Comparison of ENCODE assay signal across 38 mouse cellular contexts in genomic region chr10:28619415-28619814, GRCm38 (mm10). TPM values are rescaled to one million over a fixed set of nuclear protein-coding genes. Genes with fewer than 3 reads are reported as not detected.
DNase-seq lines count a peak whose midpoint lies in the region; ATAC-seq lines count a peak whose summit lies in the region.
"Had no signal": no experiment of that assay in that cellular context is flagged by ENCODE, and none has a peak within 500 bp of the region (broad histone marks: within the 10 kb centered on the region; RNA-seq: fewer than 3 reads in every experiment).

No protein-coding gene starts in this region.

- no peak overlapping the region for H3K4me2 ChIP-seq in liver, embryonic 12.5 days
- H3K4me2 ChIP-seq: embryonic facial prominence, embryonic 12.5 days; forebrain, embryonic 15.5 days; heart, embryonic 13.5 days; intestine, embryonic 15.5 days; liver, embryonic 15.5 days; lung, embryonic 15.5 days; midbrain, embryonic 11.5 days had no signal

- DNase-seq in left cerebral cortex, postnatal 4 days = peak; percentile 11
- no peak for DNase-seq in left cerebral cortex, adult 18-20 months (ENCODE audit: low spot score in 2 of 2)
- peak; percentile 46 to 76 for DNase-seq in thymus, adult 18-20 months
- peak; percentile 61 for DNase-seq in thymus, postnatal 25 days
- DNase-seq in ovary, postnatal 10 days (ENCODE audit: low spot score) = no peak
- no peak for DNase-seq in gastrocnemius, adult 8-10 months (ENCODE audit: low spot score in 2 of 2)
- DNase-seq: adrenal gland, postnatal 10 days; cerebellum, adult 11 months; cerebellum, adult 9-10 months; embryo, embryonic 11 days; heart, adult 2 months; heart, postnatal 14 days; kidney, adult 2 months; kidney, postnatal 4 days; liver; retina, postnatal 1 day; right cerebral cortex, postnatal 14 days had no signal

- no peak for ATAC-seq in liver, embryonic 12.5 days
- ATAC-seq: forebrain, embryonic 15.5 days; hindbrain, embryonic 16.5 days; intestine, embryonic 15.5 days had no signal

- no peak overlapping the region for H3K4me3 ChIP-seq in liver, embryonic 12.5 days
- H3K4me3 ChIP-seq: embryonic facial prominence, embryonic 12.5 days; forebrain, embryonic 15.5 days; heart, adult 2 months; heart, embryonic 13.5 days; hindbrain, embryonic 10.5 days; intestine, embryonic 15.5 days; liver, embryonic 15.5 days; lung, embryonic 15.5 days had no signal

- intact Hi-C loops in left cerebral cortex, postnatal 4 days (cut with DNase I) = no loop called here

- H3K4me1 ChIP-seq in liver, embryonic 12.5 days = no peaks in the 10 kb centered on the region
- H3K4me1 ChIP-seq: embryonic facial prominence, embryonic 12.5 days; forebrain, embryonic 15.5 days; heart, embryonic 13.5 days; hindbrain, embryonic 10.5 days; intestine, embryonic 15.5 days; liver, embryonic 15.5 days; lung, embryonic 15.5 days had no signal

- no peak overlapping the region for H3K9ac ChIP-seq in liver, embryonic 12.5 days
- H3K9ac ChIP-seq: embryonic facial prominence, embryonic 12.5 days; forebrain, embryonic 15.5 days; heart, embryonic 13.5 days; intestine, embryonic 15.5 days; liver, embryonic 15.5 days; lung, embryonic 15.5 days had no signal

- no peaks in the 10 kb centered on the region for H3K36me3 ChIP-seq in liver, embryonic 12.5 days
- H3K36me3 ChIP-seq: embryonic facial prominence, embryonic 12.5 days; forebrain, embryonic 15.5 days; G1E; heart, embryonic 13.5 days; hindbrain, embryonic 10.5 days; intestine, embryonic 15.5 days; liver, embryonic 15.5 days; lung, embryonic 15.5 days had no signal

- WGBS in liver, embryonic 12.5 days (ENCODE audit: insufficient replicate concordance) = 87% methylated on average over 1 of the region's 1 CpGs

- no peaks in the 10 kb centered on the region for H3K9me3 ChIP-seq in liver, embryonic 12.5 days (replicated peaks)
- H3K9me3 ChIP-seq: embryonic facial prominence, embryonic 12.5 days; forebrain, embryonic 15.5 days; G1E; heart, embryonic 13.5 days; hindbrain, embryonic 10.5 days; intestine, embryonic 15.5 days; liver, embryonic 15.5 days; lung, embryonic 15.5 days had no signal

- H3K27me3 ChIP-seq in liver, embryonic 12.5 days (replicated peaks) = no peaks in the 10 kb centered on the region
- H3K27me3 ChIP-seq: embryonic facial prominence, embryonic 12.5 days; forebrain, embryonic 15.5 days; heart, embryonic 13.5 days; intestine, embryonic 15.5 days; liver, embryonic 15.5 days; lung, embryonic 15.5 days had no signal

- no peak overlapping the region for H3K27ac ChIP-seq in liver, embryonic 12.5 days
- H3K27ac ChIP-seq: embryonic facial prominence, embryonic 12.5 days; forebrain, embryonic 15.5 days; heart, adult 2 months; heart, embryonic 13.5 days; hindbrain, embryonic 10.5 days; intestine, embryonic 15.5 days; kidney, postnatal 0 days; liver, embryonic 15.5 days; lung, embryonic 15.5 days had no signal

RNA-seq across cellular contexts. Expression of gene Themis, which starts 48.7 kb away (rescaled TPM):
- under 1 TPM in 1 of 2 experiments, not detected in 1; 0.14 TPM for total RNA-seq in left cerebral cortex, postnatal 4 days (2021)
- under 1 TPM in 1 of 2 experiments, not detected in 1; 0.37 TPM for total RNA-seq in left cerebral cortex, adult 18-20 months (2021)
- not detected in 2 replicates for polyA plus RNA-seq in liver, embryonic 12.5 days (2016; fragmentation: Nextera tagmentation; extraction: Ambion mirVana)
- not detected for total RNA-seq in gastrocnemius, adult 8-10 months (2022)
- total RNA-seq: gastrocnemius, adult 18-20 months; layer of hippocampus, adult 8-10 months; layer of hippocampus, postnatal 25 days had no signal
- polyA plus RNA-seq: embryonic facial prominence, embryonic 12.5 days; frontal cortex, adult 2 months; G1E; hindbrain, embryonic 10.5 days; hindbrain, embryonic 16.5 days; kidney, postnatal 0 days; limb, embryonic 11.5 days; liver, embryonic 15.5 days; neural tube, embryonic 14.5 days; small intestine, adult 2 months; stomach, embryonic 14.5 days; testis, adult 2 months had no signal

Comparison
In these comparisons a context has a peak if more than half of its experiments do, and no peak if none do; other contexts are left out.
1. DNase-seq: peak in left cerebral cortex, postnatal 4 days (single experiment), thymus, adult 18-20 months (2 of 2) and thymus, postnatal 25 days (single experiment); none in left cerebral cortex, adult 18-20 months (0 of 2), ovary, postnatal 10 days (single experiment) and gastrocnemius, adult 8-10 months (0 of 2).